Mouse (Mus musculus): ENCODE results near the gene Vpreb2.

DNA sequence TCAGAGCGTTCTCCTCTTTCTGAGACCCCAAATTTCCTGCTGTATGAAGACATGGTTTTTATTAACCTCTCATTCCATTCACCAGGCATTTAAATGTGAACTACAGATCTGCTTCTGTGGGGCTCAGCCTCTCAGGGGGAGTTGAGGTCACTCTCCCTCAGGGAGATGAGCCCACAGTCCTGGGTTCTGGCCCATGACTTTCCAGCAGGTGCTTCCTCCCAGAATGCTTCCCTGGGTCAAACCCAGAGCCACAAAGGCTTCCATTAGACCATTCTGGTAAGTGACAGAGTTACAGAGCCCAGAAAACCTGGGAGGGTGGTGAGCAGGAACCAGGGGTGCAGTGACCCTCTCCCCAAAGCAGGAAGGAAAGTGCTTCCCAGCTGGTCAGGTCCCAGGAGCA lies at the start of gene Vpreb2:
- TF ChIP-seq CTCF (IDR thresholded peaks at IDR 0.05; ENCODE audit: insufficient read depth, low read depth, low read length) (no peak), POLR2A (IDR thresholded peaks at IDR 0.05; ENCODE audit: insufficient read depth, low read depth, low read length) (no peak)
